Mouse (Mus musculus): ENCODE data around the gene 1700042G07Rik.
"Not testable (repeated sequence)": the region's sequence is repeated elsewhere in the genome, so short reads cannot be mapped to it uniquely, and the experiment has no call there.

The 1700042G07Rik gene

DNA sequence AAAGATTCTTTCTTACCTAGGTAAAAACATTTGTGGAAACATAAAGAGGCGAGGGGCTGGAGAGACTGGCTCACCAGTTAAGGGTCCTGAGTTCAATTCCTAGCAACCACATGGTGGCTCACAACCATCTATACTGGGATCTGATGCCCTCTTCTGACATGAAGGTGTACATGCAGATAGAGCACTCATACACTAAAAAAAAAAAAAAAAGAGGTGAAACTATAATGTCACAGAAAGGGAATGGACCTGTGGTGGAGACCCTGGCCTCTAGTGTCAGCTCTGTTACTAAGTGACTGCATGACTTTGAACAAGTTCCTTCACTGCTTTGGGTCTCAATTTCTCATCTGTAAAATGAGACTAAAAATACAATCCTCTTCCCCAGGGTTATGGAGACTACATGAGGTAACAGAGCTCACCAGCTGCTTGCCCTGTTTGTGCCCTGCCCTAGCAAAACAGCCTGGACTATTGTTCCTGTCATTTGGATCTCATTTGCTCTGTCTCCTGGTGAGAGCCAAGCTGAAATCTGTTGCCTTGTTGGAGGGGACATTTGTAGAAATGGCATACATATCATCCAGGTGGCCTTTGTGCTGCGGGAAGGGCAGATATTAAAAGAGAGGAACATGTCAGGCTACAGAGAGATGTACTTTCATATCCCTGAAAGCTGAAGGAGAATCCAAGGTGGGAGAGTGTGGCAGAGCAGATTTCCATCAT, 42.9 kb downstream of the 1700042G07Rik start:
- no peak for DNase-seq

DNA sequence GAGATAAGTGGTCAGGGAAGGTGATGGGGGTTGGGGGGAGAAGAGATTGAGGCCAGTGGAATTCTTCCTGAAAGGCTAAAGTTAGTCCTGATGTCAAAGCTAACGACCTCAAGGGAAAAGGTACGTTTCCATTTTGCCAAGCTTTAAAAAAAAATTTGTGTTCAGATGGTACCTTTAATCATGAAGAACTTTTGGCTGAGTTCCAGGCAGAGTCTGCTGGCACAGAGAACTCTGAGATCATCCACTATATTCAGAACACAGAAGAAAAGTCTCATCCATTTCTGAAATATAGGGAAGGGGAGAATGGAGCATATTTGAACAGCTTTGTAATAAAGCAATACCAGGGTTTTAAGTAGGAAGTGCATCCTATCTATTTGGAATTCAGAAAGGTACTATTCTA, 43.9 kb downstream of the 1700042G07Rik start:
- peak in 1 of 2 experiments; percentile 31 for DNase-seq

DNA sequence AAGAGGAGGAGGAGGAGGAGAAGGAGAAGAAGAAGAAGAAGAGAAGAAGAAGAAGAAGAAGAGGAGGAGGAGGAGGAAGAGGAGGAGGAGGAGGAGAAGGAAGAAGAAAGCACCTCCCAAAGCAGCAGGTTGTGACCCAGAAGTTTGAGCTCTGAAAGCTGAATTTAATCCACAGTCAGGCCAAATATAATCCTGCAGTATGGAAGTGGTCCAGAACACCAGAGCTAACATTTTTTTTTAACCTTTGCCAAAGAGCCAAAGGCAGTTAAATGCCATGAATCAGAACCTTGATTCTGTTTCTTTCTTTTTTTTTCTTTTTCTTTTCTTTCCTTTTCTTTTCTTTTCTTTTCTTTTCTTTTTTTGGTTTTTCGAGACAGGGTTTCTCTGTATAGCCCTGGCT, 44.5 kb downstream of the 1700042G07Rik start:
- DNase-seq: not testable (repeated sequence)

DNA sequence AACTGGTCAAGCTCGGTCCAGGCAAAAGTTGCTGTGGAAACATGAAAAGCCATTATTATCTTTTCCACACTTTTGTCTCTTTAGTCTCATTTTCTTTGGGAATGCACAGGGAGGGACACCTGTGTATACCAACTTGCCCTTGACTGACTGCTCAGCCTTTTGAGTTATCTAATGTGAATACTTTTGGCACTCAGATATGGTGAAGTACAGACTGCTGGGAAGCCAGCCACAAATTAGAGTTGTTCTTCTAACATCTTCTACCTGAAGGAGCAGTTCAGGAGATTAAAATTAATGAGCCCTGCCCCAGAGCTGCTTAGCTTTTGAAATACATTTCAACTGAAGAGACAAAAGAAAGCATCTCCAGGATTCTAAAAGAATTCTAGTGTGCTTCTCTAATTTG, 45.9 kb downstream of the 1700042G07Rik start:
- no peak for DNase-seq

DNA sequence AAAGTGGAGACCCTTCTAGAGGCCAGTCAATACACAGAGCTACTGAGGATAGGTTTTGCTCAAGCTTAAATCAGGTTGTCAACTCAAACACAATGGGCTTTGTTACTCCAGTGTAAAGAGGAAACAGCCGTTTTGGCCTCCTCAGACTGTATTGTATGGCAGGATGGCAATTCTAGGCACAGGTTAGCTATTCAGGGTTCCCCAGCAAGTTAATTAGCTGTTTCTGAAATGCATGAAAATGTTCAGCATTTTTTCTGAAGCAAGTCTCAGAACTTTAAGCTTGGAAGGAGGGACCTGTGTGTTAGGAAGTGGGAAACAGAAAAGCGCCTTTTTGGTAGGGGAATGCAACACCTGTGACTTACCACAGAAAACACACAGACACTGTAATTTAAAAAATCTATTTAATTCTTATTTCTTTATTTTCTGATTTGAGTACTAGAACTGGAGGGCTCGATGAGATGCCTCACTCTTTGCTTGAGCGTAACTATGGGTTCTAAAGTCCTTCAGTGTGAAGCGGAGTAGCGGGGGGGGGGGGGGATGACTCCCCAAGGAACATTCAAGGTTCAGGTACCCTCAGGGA, 47.0 kb downstream of the 1700042G07Rik start:
- DNase-seq: peak in 1 of 2 experiments; percentile 7

DNA sequence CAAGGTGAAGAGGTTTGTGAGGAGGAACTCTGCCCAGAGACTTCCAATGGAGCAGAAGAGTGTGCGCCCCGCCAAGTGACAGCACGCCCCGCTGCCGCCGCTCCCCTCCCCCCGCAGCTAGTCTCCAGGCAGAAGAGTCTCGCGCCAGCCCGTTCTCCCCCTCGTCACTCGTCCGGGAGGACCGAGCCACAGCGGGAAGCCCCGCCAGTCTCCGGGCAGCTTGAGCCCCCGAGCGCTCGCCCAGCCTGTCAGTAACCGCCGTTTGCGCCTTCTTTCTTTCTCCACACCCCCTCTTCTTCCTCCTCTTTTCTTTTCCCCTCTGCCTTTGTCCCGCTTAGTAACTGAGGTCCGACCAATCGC, 47.6 kb downstream of the 1700042G07Rik start:
- no peak for DNase-seq

DNA sequence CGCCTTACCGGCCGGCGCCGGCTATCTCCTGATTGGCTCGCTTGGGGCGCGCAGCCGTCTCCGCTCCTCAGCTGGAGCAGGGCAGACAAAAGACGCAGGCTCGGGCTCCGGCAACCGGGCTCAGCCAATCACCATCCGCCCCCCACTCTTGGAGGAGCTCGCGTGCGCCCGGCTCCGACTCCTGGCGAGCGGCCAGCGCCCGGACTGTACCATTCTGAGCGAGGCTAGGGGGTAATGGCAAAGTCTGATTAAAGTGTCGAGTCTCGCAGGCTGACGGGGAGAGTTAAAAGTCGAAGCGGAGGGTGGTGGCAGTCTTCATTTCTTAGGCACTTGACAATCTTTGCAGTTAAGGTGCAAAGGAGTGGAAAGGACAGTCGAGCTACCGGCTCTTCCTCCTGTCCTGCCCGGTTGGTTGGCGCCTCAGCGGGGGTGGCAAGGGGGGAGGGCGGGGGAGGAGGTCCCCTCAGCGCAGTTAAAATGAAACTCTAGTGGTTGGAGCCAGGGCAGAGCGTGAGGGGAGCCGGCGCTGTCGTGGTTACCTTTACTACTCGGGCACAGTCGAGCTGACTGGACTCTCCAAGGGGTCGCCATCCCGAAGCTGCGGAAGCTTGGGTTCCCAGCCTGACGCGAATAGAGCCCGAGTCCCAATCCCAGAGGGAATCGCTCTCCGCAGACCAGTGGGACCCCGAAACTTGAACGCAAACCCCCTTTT, 48.1 kb downstream of the 1700042G07Rik start, which contains the start of gene Pik3r3:
Gene Pik3r3 (plus strand): TSS at position 479 of the 712 bp plus-strand sequence.
- peak; percentile 98 to 100 for DNase-seq

DNA sequence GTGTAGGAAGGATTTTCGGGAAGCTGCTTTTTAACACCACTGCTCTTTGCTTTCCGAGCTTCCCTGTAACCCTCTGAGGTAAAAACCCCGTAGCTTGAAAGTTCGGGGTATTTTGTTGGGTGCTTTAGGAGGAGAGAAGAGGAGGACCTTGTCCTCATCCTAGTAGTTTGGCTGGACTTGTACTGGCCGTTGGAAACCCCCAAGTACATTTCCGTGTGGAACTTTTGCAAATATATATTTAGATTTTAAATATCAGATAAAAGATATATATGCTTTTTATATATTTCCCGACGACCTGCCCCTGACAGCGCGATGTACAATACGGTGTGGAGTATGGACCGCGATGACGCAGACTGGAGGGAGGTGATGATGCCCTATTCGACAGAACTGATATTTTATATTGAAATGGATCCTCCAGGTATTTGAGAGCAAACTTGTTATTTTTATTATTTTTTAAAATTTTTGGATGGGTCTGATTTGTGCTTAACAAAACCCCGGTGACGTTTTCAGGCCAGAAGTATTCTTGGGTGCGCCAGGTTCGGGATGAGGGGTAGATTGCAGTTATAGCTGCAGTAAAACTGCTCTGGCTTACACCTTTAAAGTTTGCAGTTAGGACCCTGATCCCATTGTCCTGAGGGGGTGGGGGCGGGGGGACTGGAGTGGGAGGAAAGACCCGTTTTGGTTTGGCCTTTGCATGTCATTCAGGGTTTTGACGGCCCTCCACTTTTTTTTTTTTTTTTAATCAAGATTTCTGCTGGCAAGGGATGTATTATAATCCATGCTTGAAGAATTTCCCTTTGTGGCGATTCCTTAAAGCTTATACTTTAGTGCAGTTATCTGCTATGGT, 49.0 kb downstream of the 1700042G07Rik start:
- DNase-seq: peak; percentile 13 to 34

DNA sequence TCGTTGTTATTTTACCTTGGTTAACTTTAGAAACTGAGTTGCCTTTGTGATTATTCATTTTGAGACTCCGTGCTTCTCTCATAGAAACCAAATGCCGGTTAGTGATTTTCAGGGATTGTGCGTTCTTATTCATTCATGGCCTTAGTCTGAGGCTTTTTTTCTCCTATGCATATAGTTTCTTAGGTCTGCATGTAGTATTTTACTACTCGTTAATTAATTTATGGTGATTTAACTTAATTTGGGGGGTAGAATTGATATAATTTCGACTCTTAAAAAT, 49.6 kb downstream of the 1700042G07Rik start:
- no peak for DNase-seq

All from kidney, postnatal 25 days (tissue).